Mouse (Mus musculus) myocyte (in vitro differentiated cells): ENCODE measurements at regions not wholly inside any gene's neighbourhood (a gene's known extent, or its start where the extent isn't known, plus 50 kb on each side); places are given as distances from the start of the nearest gene placed in this dataset.

Source experiments
- H3K27me3 ChIP-seq: one replicate; pipeline ENCODE4 v1.6.1; 2011; ENCODE audit not compliant: control insufficient read depth, insufficient read depth, insufficient read length
- H3K36me3 ChIP-seq: one replicate; pipeline ENCODE4 v1.6.1; 2011; ENCODE audit not compliant: control insufficient read depth, insufficient read depth
- H3K4me2 ChIP-seq: one replicate; pipeline ENCODE4 v1.6.1; 2011; ENCODE audit warnings: low read depth, control low read depth
- H3K4me3 ChIP-seq: one replicate; pipeline ENCODE4 v1.5.1; 2011; ENCODE audit warnings: mild to moderate bottlenecking, control low read depth, moderate library complexity
- H3K79me2 ChIP-seq: one replicate; pipeline ENCODE4 v1.6.1; 2011; ENCODE audit not compliant: control insufficient read depth, insufficient read depth
- H3ac ChIP-seq: one replicate; pipeline ENCODE4 v1.6.1; 2011; ENCODE audit not compliant: control insufficient read depth, insufficient read length
- CEBPB ChIP-seq: IDR thresholded peaks from 2 replicates; pipeline ENCODE4 v1.6.1; 2011; ENCODE audit warnings: mild to moderate bottlenecking, moderate library complexity; ENCODE audit not compliant: poor library complexity, insufficient read depth, severe bottlenecking
- E2F4 ChIP-seq: IDR thresholded peaks from one replicate; pipeline ENCODE4 v1.6.1; 2011; ENCODE audit warnings: mild to moderate bottlenecking, control low read depth, moderate library complexity; ENCODE audit not compliant: insufficient read depth
- MAX ChIP-seq: IDR thresholded peaks from one replicate; pipeline ENCODE4 v1.6.1; 2011; ENCODE audit warnings: low read depth, mild to moderate bottlenecking, control low read depth
- MYOD1 ChIP-seq, 3 experiments: IDR thresholded peaks; one replicate each; pipeline ENCODE4 v1.6.1; 2011; ENCODE audit warnings: control low read depth in 2 of 3, low read depth in 2 of 3, mild to moderate bottlenecking in 2 of 3, moderate library complexity in 1 of 3; ENCODE audit not compliant: insufficient read length in 2 of 3, control insufficient read depth in 1 of 3
- MYOG ChIP-seq, 3 experiments: IDR thresholded peaks; one replicate each; pipeline ENCODE4 v1.6.1; 2011; ENCODE audit warnings: control low read depth in 2 of 3, low read depth in 2 of 3, mild to moderate bottlenecking in 2 of 3; ENCODE audit not compliant: insufficient read length in 2 of 3, control insufficient read depth in 1 of 3, insufficient read depth in 1 of 3
- POLR2A ChIP-seq: IDR thresholded peaks from one replicate; pipeline ENCODE4 v1.6.1; 2011; ENCODE audit warnings: low read depth, mild to moderate bottlenecking, control low read depth, moderate library complexity; ENCODE audit not compliant: insufficient read length
- POLR2AphosphoS2 ChIP-seq: IDR thresholded peaks from one replicate; pipeline ENCODE4 v1.6.1; 2011; ENCODE audit warnings: low read depth, control low read depth; ENCODE audit not compliant: insufficient read length
- REST ChIP-seq: IDR thresholded peaks from one replicate; pipeline ENCODE4 v1.6.1; 2011; ENCODE audit warnings: mild to moderate bottlenecking, control low read depth, moderate library complexity; ENCODE audit not compliant: insufficient read depth, insufficient read length
- SRF ChIP-seq: IDR thresholded peaks from one replicate; pipeline ENCODE4 v1.6.1; 2011; ENCODE audit warnings: low read depth; ENCODE audit not compliant: control insufficient read depth, insufficient read length
- TCF12 ChIP-seq: IDR thresholded peaks from one replicate; pipeline ENCODE4 v1.6.1; 2011; ENCODE audit warnings: mild to moderate bottlenecking, control low read depth; ENCODE audit not compliant: poor library complexity, insufficient read depth, severe bottlenecking
- TCF3 ChIP-seq: IDR thresholded peaks from one replicate; pipeline ENCODE4 v1.6.1; 2011; ENCODE audit warnings: low read depth, control low read depth; ENCODE audit not compliant: insufficient read length
- USF1 ChIP-seq: IDR thresholded peaks from one replicate; pipeline ENCODE4 v1.6.1; 2011; ENCODE audit warnings: low read depth, mild to moderate bottlenecking, control low read depth, moderate library complexity

DNA sequence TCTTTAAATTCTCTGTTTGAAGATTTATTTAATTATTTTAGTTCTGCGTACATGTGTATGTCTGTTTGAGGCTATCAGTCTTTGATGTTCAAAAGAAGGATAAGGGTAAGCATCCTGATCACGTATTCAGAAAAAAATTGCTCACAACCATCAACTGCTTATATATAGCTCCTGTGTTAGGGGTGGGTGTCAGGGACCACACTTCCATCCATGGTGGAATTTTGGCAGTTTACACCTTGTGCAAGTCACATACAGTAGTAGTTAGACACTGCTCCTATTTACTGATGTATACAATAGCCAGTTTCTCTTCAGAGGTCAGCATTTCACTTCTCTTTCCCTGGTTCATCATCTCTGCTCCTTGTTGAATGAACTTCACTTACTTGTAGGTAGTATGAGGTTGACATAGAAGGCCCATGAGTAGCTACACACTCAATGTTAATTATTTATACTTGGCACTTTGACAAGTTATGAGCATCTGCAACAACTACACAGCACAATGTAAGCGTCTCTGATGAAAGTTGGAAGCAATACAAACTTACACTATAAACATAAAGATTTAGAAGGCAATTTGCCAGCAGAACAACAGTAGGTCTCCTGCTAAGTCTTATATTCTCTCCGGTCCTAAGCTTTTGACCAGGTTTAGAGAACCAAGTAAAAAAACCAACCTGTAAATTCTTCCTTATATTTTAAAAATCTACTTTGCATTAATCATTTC lies 891.7 kb downstream of the Trim52 start:
- H3K36me3 ChIP-seq: no peaks in the 10 kb centered on the region
- TF ChIP-seq REST: no peak
- no peak for TF ChIP-seq MAX
- TF ChIP-seq CEBPB: no peak
- no peak for TF ChIP-seq POLR2AphosphoS2
- no peak for TF ChIP-seq TCF12
- no peak for TF ChIP-seq USF1
- TF ChIP-seq MYOD1 (IDR thresholded peaks at IDR 0.05; ENCODE audit: control insufficient read depth in 1 of 3, insufficient read length in 2 of 3, low read depth in 2 of 3): no peak
- no peak for TF ChIP-seq TCF3
- no peak for TF ChIP-seq E2F4
- no peak for TF ChIP-seq POLR2A
- TF ChIP-seq SRF: no peak
- no peak for TF ChIP-seq MYOG (IDR thresholded peaks at IDR 0.05; ENCODE audit: control insufficient read depth in 1 of 3, insufficient read depth in 1 of 3, insufficient read length in 2 of 3, low read depth in 2 of 3)
- no peaks in the 10 kb centered on the region for H3K27me3 ChIP-seq
- H3K4me2 ChIP-seq: no peak overlapping the region
- H3K79me2 ChIP-seq: no peaks in the 10 kb centered on the region
- no peak overlapping the region for H3K4me3 ChIP-seq
- H3ac ChIP-seq: no peak overlapping the region

DNA sequence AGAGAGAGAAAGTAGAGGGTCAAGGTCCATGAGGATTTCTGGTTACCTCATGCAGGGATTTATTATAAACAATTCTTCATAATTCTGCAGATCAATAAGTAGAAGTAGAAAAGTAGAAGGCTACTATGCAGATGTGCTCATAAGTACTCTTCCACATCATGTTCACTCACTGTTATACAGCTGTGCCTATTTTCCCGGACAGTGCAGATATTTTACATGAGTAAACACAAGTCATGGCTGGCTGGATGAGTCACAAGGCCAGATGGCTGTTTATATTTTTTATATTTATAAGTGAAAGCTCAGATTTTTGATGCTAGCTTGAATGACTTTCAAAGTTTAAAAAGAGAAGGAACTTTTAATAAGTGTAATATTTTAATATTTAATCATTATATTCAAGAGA lies 899.0 kb downstream of the Trim52 start:
- TF ChIP-seq POLR2A (no peak), MYOD1 (IDR thresholded peaks at IDR 0.05; ENCODE audit: control insufficient read depth in 1 of 3, insufficient read length in 2 of 3, low read depth in 2 of 3) (no peak), TCF12 (no peak), MAX (no peak)
- Histone ChIP-seq H3K4me3 (no peak overlapping the region), H3K4me2 (no peak overlapping the region), H3K36me3 (no peaks in the 10 kb centered on the region), H3K79me2 (no peaks in the 10 kb centered on the region), H3K27me3 (no peaks in the 10 kb centered on the region), H3ac (no peak overlapping the region)

DNA sequence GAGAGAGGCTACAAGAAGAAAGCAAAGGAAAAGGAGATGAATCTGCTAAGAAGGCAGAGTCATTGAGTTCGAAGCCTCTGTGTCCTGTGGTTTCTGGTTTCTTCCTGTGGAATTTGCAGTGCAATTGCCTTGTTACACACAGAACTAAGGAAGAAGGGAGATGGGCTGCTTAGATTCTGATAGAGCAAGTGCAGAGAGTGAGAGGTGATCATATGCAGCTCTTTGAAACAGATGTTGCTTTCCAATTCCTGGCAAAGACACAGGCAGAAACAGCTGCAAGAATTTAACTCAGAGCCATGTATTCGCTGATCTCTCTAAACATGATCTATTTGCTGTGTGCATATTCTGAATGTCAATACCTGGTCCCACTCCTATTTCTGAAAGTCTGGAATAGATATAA lies 903.6 kb downstream of the Trim52 start:
- Histone ChIP-seq H3K4me2 (no peak overlapping the region), H3K79me2 (no peaks in the 10 kb centered on the region), H3K4me3 (no peak overlapping the region), H3K27me3 (no peaks in the 10 kb centered on the region), H3ac (no peak overlapping the region), H3K36me3 (no peaks in the 10 kb centered on the region)
- TF ChIP-seq POLR2A: no peak
- no peak for TF ChIP-seq MYOG (IDR thresholded peaks at IDR 0.05; ENCODE audit: control insufficient read depth in 1 of 3, insufficient read depth in 1 of 3, insufficient read length in 2 of 3, low read depth in 2 of 3)
- TF ChIP-seq TCF12: no peak
- TF ChIP-seq USF1: no peak
- no peak for TF ChIP-seq MYOD1 (IDR thresholded peaks at IDR 0.05; ENCODE audit: control insufficient read depth in 1 of 3, insufficient read length in 2 of 3, low read depth in 2 of 3)
- no peak for TF ChIP-seq E2F4
- TF ChIP-seq SRF: no peak
- TF ChIP-seq POLR2AphosphoS2: no peak
- TF ChIP-seq CEBPB: no peak
- TF ChIP-seq REST: no peak
- TF ChIP-seq MAX: no peak
- no peak for TF ChIP-seq TCF3

DNA sequence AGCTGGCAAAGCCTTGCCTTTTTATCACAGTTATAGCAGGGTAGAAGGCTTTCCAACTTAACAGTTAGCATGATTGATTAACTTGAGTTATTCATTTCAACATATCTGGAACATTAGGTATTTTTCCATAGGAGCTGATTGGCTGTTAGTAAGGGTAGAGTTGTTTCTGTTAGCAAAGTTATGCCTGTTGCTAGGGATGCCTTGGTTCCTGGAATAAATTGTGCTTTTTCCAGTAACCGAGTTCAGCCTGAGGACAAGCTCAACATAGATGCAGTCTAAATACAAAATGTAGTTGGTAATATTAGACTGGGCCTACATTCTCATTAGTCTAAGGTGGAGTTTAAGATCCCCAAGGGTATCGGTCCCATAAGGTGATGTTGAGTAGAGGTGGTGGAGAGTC lies 927.8 kb downstream of the Trim52 start:
- no peak overlapping the region for H3K4me3 ChIP-seq
- no peaks in the 10 kb centered on the region for H3K36me3 ChIP-seq
- H3K27me3 ChIP-seq: no peaks in the 10 kb centered on the region
- H3ac ChIP-seq: no peak overlapping the region
- TF ChIP-seq USF1 (no peak), SRF (no peak), TCF12 (no peak), MYOD1 (IDR thresholded peaks at IDR 0.05; ENCODE audit: control insufficient read depth in 1 of 3, insufficient read length in 2 of 3, low read depth in 2 of 3) (no peak), CEBPB (no peak), MAX (no peak), E2F4 (no peak), TCF3 (no peak), REST (no peak), MYOG (IDR thresholded peaks at IDR 0.05; ENCODE audit: control insufficient read depth in 1 of 3, insufficient read depth in 1 of 3, insufficient read length in 2 of 3, low read depth in 2 of 3) (no peak), POLR2A (no peak)
- no peak overlapping the region for H3K4me2 ChIP-seq
- no peaks in the 10 kb centered on the region for H3K79me2 ChIP-seq

DNA sequence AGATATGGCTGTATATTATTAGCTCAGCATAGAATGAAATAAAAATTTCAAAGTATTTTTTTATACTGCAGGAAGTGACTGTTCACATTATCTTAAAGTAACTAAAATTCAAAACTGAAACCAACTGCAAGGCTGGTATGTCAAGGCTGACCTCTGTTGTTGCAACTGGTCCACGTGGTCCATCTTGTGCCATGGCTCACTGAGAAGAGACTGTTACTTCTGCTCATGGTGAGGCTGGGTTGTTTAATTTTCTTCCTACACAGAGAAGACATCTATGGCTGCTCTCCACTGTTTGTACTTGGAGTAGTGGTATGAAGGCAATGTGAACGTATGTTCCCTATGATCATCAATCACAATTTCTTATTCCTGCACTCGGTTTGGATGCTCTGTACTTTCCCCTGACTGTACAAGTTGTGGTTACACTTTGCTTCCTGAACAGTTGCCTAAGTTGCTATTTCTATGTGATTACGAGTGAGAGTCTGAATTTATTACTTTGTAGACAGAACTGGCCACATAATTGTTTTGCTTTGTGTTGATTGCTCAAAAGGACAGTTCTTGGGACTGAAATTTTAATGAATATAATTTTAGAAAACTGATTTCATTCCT lies 946.1 kb downstream of the Trim52 start:
- TF ChIP-seq TCF3: no peak
- no peak for TF ChIP-seq MAX
- no peak for TF ChIP-seq POLR2A
- TF ChIP-seq MYOG (IDR thresholded peaks at IDR 0.05; ENCODE audit: control insufficient read depth in 1 of 3, insufficient read depth in 1 of 3, insufficient read length in 2 of 3, low read depth in 2 of 3): no peak
- no peak for TF ChIP-seq TCF12
- TF ChIP-seq SRF: no peak
- peak; percentile 45 for TF ChIP-seq USF1
- no peak for TF ChIP-seq MYOD1 (IDR thresholded peaks at IDR 0.05; ENCODE audit: control insufficient read depth in 1 of 3, insufficient read length in 2 of 3, low read depth in 2 of 3)
- no peak for TF ChIP-seq POLR2AphosphoS2
- TF ChIP-seq E2F4: no peak
- no peak for TF ChIP-seq REST
- TF ChIP-seq CEBPB: peak; percentile 38; the same call in 1 of the 2 replicates

More for the DNA sequence above, 946.1 kb downstream of the Trim52 start:
- Histone ChIP-seq H3K4me3 (no peak overlapping the region), H3ac (no peak overlapping the region), H3K36me3 (no peaks in the 10 kb centered on the region), H3K4me2 (peak overlapping the region; percentile 58), H3K27me3 (no peaks in the 10 kb centered on the region), H3K79me2 (no peaks in the 10 kb centered on the region)
